Mouse (Mus musculus): ENCODE results near the gene Gm9999.

Gene Gm9999

DNA sequence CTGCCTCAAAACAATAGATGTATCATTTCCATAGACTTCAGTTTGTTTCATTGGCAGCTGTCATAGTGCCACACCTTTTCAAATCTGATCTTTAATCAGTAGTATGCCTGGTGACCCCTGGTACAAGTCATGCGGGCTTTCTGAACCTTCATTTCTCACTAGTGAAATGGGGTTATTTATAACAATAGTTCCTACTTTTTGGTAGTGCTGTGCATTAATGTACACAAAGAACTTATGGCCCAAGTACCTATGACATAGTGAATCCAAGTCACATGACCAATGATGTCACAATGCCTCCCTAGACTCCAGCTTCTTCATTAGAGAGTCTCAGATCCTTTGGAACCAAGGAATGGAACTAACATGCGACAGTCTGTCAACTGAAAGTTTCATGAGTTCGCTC, at the start of gene Gm9999:
Gm9999 (plus strand) TSS at position 301 of the 400 bp plus-strand sequence.
- 93% methylated on average over 3 of the region's 3 CpGs for WGBS

DNA sequence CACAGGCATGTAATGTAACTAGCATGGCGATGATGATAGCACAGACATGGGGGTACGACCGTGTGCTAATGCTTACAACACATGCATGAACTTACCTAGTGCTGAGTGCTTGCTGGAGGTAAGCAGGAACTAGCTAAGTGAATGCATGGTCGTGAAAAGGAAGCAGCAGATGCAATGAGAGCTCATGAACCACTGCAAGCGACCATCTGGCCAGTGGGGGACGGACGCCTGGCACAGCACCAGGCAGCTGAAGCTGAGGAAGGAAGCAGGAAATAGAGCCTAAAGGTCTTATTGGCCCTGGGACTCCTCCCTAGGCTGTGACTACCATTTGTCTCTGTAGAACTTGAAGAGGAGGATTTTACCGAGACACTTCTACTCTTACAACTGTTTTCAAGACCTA, 48.6 kb upstream of the Gm9999 start:
- WGBS = 75% methylated on average over 8 of the region's 8 CpGs

DNA sequence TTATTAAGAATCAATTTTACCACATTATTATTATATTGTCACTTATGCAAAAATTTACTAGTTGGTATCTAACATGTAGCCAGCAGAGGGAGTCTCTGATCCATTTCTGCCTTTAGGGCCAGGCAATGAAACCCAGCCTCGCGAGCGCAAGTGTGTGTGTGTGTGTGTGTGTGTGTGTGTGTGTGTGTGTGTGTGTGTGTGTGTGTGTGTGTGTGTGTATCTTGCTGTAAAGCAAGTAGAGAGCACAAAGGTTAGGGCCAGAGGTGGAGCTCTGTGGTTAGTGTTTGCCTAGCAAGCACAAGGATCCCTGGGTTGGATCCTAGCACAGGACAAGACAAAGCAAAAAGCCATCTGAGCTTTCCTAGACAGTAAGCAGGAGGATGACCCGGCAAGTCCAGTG, 47.5 kb upstream of the Gm9999 start:
- WGBS = 28% methylated on average over 4 of the region's 4 CpGs

DNA sequence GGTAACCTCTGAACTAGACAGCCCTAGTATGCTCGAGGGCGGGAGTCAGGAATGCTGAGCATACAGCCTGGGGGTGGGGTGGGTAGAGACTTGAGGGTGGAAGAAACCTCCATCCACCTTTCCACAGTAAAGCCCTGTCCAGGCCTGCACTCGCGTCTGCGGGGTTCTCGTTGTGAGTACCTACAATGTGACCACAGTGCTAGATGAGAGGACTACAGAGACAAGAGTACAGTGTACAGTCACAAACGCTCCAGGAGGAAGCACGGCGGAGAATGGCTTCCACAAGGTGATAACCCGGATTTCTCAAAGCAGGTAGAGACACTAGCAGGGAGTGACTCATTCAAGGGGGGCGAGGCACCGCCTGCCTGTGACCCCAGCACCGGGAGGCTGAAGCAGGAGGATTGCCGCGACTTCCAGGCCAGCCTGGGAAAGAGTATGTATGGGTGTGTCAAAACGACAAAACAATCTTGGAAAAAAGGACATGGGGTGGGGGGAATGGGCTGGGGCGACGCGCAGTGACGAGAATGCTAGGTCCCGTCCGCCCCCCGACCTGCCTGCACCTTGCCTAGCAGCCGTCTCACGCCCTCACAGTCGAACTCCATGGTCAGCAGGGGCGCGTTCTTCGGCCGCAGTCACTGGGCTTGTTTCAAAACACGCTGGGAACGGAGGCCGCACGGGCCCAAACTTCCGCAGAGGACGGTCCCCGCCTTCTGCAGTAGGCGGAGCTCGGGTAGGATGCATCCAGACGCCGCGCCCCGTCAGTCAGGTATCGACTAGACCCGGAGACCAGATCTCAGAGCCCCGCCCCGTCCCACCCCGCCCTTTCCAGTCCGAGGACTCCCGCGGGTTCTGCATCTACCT, 25.3 kb upstream of the Gm9999 start, which contains the start of gene Uevld:
Uevld (minus strand) TSS at position 697 of the 861 bp plus-strand sequence.
- 1% methylated on average over 51 of the region's 51 CpGs for WGBS

DNA sequence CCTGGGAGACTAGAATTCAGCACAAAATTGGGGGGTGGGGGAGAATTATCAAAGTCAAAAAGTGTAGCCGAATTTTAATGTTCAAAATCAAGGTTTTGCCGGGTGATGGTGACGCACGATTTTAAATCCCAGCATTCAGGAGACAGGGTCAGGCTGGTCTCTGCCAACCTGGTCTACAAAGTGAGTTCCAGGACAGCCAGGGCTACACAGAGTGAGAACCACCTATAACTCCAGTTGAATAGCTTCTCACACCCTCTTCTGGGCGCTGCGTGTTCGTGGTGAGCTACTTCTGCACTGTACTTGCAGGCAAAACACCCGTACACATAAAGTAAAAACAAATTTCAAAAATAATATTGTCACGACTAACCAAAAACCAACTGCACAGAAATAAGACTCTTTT, 24.5 kb upstream of the Gm9999 start:
- 5% methylated on average over 9 of the region's 9 CpGs for WGBS

DNA sequence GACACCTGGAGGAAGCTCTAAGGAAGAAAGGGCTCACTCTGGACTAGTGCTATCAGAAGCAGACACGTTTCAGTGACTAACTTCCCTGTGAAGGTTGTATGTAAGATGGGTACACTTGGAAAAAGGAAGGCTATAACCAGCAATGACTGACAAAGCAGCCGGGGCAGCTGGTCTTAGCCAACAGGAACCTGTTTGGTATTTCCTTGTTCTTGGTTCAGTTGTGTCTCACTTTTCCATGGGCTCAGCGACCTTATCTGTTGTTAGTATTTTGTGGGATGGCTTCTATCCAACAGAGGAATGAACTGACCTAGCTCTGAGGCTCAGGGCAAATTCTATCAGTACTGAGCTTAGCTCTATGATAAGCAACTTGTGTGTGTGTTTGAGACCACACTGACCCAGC, 22.4 kb upstream of the Gm9999 start:
- 79% methylated on average over 3 of the region's 3 CpGs for WGBS

DNA sequence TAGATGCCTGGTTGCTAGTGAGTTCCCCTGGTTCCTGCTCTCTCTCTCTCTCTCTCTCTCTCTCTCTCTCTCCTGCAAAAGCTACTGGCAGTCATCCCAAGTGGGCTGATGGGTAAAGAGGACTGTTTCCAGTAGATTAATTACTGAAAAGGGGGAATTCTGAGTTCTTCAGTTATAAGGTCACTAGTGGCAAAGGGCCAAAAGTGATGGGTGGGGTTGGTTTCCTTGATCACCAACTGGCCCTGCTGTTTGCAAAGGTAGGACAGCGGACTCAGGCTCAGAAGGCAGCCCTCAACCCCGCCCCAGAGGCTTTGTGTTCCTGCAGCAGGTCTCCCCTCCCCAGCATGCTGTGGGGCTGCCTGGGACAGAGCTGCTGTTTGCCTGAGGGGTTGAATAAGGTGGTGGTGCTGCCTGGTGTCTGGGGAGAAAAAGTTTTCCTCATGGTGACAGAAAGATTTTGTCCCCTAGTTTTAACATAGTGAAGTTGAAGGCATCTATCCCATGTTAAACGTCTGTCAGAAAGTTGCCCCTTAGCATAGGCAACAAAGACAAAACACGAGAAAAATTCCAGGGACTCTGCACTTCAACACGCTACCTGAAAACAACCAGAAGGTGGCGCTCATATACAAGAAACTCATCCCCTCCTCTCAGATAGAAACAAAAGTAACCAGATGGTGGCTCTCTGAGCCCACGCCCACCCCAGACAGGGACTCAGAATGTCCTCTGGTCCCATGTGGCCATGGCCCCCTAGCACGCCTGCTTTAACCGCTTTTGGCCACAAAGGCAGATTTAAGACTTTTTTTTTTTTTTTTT, 20.4 kb upstream of the Gm9999 start:
- WGBS = 1% methylated on average over 9 of the region's 9 CpGs

DNA sequence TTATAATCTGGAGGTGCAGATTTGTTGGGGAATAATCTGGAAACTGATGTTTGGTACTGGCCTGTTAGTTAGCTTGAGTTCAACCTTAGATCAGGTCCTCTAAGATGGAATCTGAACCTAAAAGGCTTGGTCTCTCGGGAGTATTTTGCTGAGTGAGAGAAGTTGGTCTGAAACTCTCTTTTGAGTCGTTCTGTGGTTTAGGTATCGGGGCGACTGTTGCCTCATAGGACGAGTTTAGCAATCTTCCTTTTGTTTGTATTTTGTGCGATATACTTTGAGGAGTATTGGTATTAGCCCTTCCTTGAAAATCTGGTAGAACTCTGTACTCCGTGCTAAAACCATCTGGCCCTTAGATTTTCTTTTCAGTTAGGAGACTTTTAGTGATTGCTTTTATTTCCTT, 19.3 kb upstream of the Gm9999 start:
- 89% methylated on average over 7 of the region's 7 CpGs for WGBS

DNA sequence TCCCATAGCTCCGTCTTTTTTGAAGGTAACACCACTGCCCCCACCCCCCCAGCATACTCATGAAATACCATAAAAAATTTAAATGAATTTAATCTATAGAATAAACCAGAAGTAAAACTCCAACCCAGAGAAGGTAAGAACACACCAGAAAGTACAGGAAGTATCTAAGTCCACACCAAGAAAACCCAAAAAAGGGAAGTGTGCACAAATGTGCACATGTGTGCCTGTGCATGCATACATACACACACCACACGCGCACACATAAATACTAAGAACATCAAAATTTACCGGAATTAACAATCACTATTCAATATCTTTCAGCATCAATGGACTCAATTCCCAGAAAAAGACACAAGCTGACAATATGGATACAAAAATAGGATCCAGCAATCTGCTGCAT, 13.5 kb upstream of the Gm9999 start:
- 91% methylated on average over 4 of the region's 4 CpGs for WGBS

DNA sequence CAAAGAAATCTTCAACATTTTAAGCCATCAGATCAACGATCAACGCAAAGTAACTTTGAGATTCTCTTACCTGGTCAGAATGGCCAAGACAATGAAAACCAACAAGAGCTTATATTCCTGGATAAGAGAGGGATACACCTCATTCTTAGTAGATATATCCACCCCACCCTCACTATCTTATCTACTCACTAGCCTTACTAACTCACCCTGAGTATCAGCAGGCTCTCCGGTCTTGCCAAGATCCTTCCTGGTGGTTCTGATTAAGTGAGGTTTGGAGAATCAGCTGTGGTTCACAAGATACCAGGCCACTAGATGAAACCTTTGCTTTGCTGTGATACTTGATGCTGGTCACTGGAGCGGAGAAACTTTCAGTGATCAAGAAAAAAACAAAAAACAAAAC, 8.7 kb upstream of the Gm9999 start:
- WGBS = 98% methylated on average over 4 of the region's 4 CpGs

DNA sequence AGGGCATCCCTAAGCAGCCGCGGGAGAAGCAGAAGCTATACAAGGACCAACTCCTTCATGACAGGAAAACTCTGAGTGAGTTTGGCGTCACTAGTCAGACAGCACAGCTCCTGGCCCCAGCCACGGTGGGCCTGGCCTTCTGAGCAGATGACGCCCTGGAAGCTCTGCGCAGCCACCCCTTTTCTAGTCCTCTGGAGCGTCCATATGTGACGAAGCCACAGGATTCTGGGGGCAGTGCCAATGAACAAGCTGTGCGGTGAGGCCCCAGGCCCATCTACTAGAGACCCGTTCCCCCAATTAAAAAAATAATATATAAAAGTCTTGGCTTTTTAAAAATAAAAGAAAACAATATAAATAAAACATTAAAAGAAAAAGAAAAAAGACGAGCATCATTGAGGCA, 7.9 kb upstream of the Gm9999 start:
- WGBS = 89% methylated on average over 11 of the region's 11 CpGs

DNA sequence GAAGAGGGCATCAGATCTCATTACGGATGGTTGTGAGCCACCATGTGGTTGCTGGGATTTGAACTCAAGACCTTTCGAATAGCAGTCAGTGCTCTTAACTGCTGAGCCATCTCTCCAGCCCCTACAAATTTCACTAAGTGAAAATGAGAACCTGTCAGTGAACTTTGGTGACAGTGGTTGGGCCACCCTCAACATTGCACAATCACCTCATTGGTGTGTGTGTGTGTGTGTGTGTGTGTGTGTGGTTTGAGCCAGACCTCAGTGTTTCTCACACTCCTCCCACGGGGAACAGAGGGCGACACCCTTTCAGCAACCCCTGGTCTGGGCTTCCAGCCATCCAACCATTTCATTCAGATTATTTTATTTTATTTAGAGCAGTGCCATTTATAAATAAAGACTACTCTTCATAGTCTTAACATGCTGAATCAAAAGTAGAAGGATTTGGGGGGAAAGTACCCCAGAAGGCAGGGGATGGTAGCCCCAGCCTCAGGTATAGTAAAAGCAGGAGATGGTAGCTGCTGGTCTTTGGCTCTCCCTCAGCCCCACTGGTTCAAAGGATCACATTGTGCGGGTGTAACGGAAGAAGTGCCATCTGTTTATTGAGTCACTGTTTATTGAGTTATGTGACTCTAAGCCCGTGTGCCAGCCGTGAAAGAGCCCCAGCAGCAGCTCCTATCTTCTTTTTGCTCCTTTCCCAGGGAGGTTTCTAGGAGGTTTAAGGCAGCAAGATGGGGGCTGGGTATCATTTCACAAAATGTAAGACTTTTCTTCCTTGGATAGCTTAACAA, 2.5 kb downstream of the Gm9999 start:
- WGBS = 44% methylated on average over 8 of the region's 8 CpGs

DNA sequence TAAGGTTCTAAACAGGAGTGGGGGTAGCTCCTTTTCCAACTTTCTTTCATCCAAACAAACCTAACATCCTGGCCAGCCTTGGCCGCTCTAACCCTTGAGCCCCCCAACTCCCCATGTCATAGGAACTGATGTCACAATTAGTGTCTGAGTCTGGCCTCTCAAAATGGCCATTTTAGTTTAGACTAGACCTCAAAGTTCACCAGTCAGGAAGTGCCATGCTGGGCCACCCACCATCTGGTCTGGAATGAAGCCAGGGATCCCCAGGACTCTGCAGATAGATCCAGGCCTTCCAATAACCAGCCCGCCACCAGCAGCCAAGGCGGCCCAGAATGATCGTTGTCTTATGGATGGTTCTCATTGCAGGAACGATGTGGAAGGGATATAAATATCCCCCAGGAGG, 3.3 kb downstream of the Gm9999 start:
- WGBS = 39% methylated on average over 5 of the region's 5 CpGs

DNA sequence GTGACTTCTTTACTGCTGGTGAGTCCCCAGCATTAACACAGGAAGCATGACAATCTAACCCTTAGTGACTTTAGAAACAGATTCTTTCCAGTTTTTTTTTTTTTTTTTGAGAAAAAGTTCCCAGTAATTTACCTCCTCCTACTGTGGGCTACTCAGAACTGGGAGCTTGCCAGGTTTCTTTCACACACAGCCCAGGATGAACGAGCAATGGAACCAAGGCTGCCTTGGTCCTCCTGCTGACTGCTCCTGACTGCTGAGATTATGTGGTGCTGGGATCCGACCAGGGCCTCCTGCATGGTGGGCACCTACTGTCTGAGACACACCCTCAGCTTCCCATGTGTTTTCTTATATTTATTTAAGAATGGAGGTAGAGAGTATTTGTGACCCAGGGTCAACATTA, 3.7 kb downstream of the Gm9999 start:
- 48% methylated on average over 2 of the region's 2 CpGs for WGBS

DNA sequence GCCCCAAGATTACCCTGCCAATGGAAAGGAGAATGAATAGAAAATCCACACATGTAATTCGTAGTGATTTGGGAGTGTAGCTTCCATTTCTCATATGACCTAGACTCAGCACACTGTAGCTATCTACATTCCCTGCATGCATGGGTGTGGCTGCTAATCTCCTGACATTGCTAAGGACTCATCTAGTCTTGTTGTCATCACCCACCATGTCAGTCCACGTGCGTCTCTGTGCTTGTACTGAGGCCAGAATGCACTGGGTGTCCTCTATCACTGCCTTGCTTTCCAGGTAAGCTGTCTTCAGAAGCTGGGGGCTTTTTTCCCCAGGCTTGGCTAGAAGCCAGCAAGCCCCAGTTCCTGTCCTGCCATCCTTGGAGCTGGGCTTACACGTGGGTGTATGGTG, 6.0 kb downstream of the Gm9999 start:
- 83% methylated on average over 4 of the region's 4 CpGs for WGBS

DNA sequence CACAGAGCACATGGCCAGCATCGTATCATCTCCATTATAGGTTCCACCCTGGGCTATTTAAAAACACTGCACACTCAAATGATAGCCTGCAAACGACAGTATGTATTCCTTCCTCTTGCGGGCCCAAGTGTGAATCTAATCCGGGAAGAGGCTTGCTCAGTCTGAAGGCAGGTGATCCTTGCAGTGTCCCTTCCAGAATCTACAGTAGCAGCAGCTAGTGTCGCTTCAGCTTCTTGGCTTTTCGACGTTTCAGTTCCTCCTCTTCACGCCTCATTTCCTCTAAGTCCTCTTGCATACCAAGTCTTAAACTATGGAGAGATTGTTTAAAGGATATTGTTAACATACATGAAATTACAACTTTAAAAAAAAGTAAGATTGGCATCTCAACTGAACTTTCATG, 9.7 kb downstream of the Gm9999 start:
- 79% methylated on average over 8 of the region's 8 CpGs for WGBS

DNA sequence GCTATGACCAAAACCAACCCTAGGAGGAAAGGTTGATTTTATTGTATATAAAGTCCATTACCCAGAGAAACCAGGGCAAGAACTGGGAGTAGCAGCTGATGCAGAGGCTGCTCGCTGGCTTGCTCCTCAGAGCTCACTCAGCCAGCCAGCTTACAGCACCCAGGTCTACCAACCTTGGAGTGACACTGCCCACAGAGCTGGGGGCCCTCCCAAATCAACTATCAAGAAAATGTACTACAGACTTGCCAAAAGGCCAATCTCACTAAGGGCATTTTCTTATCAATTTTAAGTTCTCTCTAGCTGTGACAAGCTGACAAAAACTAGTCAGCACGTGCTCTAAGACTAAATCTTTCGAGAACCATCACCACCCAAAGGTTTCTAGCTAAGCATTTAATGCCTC, 12.2 kb downstream of the Gm9999 start:
- WGBS = 93% methylated on average over 3 of the region's 3 CpGs

DNA sequence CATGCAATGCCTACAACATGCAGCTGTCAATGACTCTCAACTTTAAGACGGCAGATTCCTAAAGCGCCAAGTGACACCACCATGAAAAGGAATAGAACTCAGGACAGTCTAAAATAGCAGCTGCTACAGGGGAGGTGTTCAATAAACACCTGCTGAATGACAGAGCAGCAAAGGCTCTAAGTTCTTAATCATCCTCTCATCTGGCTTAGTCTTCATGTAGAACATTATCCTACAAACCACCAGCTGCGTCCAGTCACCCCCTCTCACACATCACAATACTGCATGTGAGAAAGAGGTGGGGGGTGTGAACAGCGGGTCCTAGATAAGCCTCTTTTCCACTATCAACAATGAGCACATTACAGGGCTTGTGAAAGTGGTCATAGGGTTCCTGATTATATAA, 13.6 kb downstream of the Gm9999 start:
- 65% methylated on average over 4 of the region's 4 CpGs for WGBS

DNA sequence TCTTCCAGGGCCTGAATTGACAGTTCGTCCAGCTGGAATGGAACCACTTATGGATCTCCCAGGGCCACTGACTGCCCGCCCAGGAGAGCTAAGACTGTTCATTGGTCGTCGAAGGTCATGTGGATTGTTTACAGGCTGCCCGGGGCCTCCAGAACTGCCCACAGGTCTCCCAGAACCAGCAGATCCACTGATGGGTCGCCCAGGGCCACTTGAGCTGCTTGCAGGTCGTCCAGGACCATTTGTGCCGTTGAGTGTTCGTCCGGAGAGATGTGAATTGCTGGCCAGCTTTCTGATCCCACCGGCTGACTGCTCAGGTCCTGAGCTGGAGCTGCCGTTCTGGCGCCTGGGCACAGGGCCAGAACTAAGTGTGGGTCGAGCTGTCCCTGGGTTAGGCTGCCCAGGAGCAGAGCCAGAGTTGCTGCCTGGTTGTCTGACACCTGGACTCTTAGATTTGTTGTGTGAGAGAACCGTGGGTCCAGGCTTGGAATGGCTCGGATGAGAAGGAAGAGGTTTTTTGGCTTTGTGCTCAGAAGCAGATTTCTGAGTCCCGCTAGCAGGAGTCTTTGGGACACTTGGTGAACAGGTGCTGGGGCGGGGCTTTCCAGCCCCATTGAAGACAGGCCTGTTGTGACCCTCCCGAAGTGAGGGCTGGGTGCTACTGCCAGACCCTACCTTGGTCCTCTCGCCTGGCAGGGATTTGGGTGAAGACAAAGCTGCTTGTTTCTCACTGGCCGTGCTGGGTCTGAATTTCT, 14.4 kb downstream of the Gm9999 start:
- 70% methylated on average over 21 of the region's 21 CpGs for WGBS

DNA sequence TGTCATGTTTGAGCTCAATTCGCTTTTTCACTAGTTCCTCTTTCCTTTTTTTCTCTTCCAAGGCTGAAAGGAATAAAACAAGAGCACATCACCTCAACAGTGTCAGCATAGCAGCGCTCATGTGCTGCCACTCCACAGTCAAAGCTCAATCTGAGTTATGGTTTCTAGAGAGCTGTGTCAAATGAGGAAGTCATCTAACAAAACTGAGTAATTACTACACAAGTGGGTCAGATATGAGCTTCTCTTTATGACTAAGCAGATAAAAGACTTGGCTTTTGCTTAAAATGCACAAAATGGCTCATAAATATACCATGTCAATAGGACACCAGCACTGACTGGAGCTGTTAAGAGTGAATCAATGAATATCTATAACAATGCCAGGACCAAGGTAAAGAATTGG, 15.6 kb downstream of the Gm9999 start:
- WGBS = 95% methylated on average over 2 of the region's 2 CpGs

DNA sequence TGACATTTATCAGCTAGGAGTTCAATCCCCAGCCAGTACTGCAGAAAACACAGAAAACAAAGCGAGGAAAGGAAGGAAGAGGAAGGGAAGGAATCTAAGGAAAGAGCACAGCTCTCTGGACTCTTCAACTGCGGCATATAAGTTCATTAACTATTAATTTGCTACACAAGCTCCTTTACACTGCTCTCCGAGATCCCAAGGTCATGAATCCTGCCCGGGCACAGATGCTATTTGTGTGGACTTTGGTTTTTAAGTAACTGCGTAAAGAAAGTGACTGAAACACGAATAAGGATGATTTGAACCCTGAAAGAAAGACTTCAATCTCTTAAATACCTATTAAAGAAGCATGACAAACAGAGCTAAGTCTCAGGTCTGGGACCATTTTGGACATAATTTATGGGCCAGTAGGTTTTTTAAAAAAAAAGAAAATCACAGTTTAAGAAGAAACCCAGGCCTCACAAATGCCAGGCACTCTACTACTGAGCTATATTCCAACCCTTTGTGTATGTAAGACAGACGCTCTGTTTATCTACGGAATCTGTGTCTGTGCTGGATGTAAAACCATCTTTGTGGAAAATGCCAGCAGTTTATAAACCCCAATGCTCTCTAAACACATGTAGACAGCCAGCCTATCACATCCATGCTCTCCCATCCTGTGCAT, 16.7 kb downstream of the Gm9999 start:
- 80% methylated on average over 8 of the region's 8 CpGs for WGBS
